Mouse (Mus musculus) testis, adult 2 months (tissue): ENCODE data around the gene Nrp1.

Experiments used
- CTCF ChIP-seq: fragments of 200-500 bp; IDR thresholded peaks from 2 replicates; pipeline ENCODE4 v1.5.1; 2012; ENCODE audit warnings: low read depth, mild to moderate bottlenecking, inconsistent platforms, low read length, moderate library complexity; ENCODE audit not compliant: control insufficient read depth, insufficient read depth, insufficient replicate concordance
- POLR2A ChIP-seq: fragments of 200-500 bp; IDR thresholded peaks from 2 replicates; pipeline ENCODE4 v1.6.1; 2012; ENCODE audit warnings: low read depth, mild to moderate bottlenecking, inconsistent platforms, low read length, moderate library complexity; ENCODE audit not compliant: control insufficient read depth

- TF ChIP-seq POLR2A: no peak
- TF ChIP-seq CTCF: no peak
Observed at GRCm38 (mm10) chr8:128370496-128370895, 12.1 kb downstream of the Nrp1 start.
